Mouse (Mus musculus): Measurements from ENCODE around the gene Frmd5.

DNA sequence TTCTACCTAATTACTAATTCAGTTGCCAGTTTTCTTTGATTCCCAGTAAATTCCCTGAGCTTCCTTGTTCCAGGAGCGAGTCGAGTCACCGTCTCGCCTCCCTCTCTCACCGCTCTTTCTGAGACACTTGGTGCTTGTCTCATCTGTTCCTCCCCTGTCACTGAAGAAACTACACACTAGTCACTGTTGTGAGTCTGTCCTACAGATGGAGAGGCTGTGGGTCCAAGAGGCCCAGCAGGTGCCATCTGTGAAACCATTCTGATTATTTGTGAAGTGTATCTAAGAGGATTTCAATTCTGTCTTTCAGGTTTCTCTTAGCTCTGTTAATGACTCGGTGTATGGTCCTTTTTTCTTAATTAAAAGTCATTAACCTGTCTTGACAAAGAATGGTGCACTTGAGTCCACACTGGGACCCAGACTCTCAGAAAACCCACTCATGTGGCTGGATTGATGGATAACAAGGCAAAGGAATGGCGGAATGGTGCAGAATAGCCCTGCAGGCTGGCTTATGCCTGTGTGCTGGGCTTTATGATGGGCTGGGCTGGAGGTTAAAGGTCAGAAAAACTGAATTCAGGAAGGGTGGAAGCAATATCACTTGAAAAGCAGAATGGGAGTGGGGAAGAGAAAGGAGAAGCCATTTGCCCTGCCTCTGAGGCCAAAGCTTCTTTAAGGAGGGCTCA lies 186.2 kb downstream of the Frmd5 start:
- no peak for TF ChIP-seq POLR2A (IDR thresholded peaks at IDR 0.05; ENCODE audit: low read depth, low read length)
- TF ChIP-seq CTCF (IDR thresholded peaks at IDR 0.05; ENCODE audit: borderline replicate concordance, insufficient read depth, low read length): no peak
